Mouse (Mus musculus) limb, embryonic 13.5 days (tissue): Measurements from ENCODE around the gene Psme2. TPM values are rescaled to one million over a fixed set of nuclear protein-coding genes. Genes with fewer than 3 reads are reported as not detected.

Experiments used
- ATAC-seq: fragments of 200-750 bp; cut with Nextera tagmentation; 2 replicates; pipeline ENCODE4 v1.8.0; 2017; ENCODE audit warnings: low read depth, moderate number of reproducible peaks, moderate TSS enrichment; ENCODE audit not compliant: low FRiP score
- H3K27ac ChIP-seq: fragments of 300-500 bp; sonication (generic); 2 replicates; pipeline ENCODE4 v1.5.1; 2015; ENCODE audit warnings: inconsistent platforms, mild to moderate bottlenecking, moderate library complexity
- H3K27me3 ChIP-seq: fragments of 300-500 bp; sonication (generic); 2 replicates; pipeline ENCODE4 v1.6.1; 2015; ENCODE audit warnings: mild to moderate bottlenecking, inconsistent platforms
- H3K36me3 ChIP-seq: fragments of 300-500 bp; sonication (generic); 2 replicates; pipeline ENCODE4 v1.6.1; 2015; ENCODE audit warnings: inconsistent platforms, mild to moderate bottlenecking, moderate library complexity
- H3K4me1 ChIP-seq: fragments of 300-500 bp; sonication (generic); 2 replicates; pipeline ENCODE4 v1.6.1; 2015; ENCODE audit warnings: inconsistent platforms
- H3K4me2 ChIP-seq: fragments of 300-500 bp; sonication (generic); replicated peaks from 2 replicates; pipeline ENCODE4 v1.6.1; 2015; ENCODE audit warnings: inconsistent platforms, mild to moderate bottlenecking, moderate library complexity
- H3K4me3 ChIP-seq: fragments of 300-500 bp; sonication (generic); 2 replicates; pipeline ENCODE4 v1.5.1; 2015; ENCODE audit warnings: moderate library complexity, mild to moderate bottlenecking, inconsistent platforms
- H3K9ac ChIP-seq: fragments of 300-500 bp; sonication (generic); 2 replicates; pipeline ENCODE4 v1.6.1; 2015; ENCODE audit warnings: mild to moderate bottlenecking, inconsistent platforms
- H3K9me3 ChIP-seq: fragments of 300-500 bp; sonication (generic); 2 replicates; pipeline ENCODE4 v1.6.1; 2016; ENCODE audit warnings: inconsistent platforms
- WGBS: fragments of 180-500 bp; shearing (Covaris S2); methylation state at CpG from one replicate; pipeline ENCODE4 v1.1.7; 2015; 5-methylcytosine and 5-hydroxymethylcytosine counted together
- polyA plus RNA-seq: library from polyadenylated mRNA; unstranded; fragments of >200 nt; fragmentation: Nextera tagmentation; extraction: Ambion mirVana; gene quantifications from 2 replicates; pipeline ENCODE4 v1.2.1, GENCODE M21; 2015

Psme2 gene
- polyA plus RNA-seq, result 251 and 280 TPM in 2 replicates

DNA sequence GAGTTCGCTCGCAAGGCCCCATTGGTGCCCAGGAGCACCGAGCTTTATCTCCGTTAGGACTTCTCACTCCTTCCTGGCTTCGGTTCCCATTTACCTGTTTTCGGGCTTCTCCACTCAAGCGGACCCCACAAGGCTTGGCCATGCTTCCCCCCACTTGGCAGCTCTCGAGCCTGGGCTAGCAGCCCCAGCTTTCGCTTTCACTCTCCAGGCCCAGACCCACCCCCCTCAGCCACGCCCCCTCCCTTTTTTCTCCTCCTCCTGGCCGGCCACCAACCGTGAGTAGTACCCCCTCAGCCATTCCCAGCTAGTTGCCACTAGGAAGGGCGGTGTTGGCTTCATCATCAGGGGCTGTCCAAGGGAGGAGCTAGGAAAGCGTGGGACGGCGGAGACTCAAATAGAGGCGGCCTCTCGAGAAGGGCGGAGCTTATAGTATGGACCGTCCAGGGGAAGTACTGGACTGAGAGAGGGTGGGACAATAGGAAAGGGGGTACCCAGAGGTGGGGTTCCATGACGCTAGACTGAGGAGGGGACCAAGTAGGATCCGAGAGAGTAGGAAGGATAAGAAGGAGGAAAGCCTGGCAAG is at the start of gene Psme2:
Gene Psme2 (minus strand): TSS at position 366 of the 583 bp plus-strand sequence.
- Histone ChIP-seq H3K27me3 (no peaks in the 10 kb centered on the region), H3K27ac (peak within 1 kb of the TSS; percentile 97), H3K9ac (peak within 1 kb of the TSS; percentile 89), H3K9me3 (no peaks in the 10 kb centered on the region), H3K4me3 (peak within 1 kb of the TSS; percentile 97), H3K36me3 (peaks cover 44% of the 10 kb centered on the region), H3K4me1 (peaks cover 29% of the 10 kb centered on the region), H3K4me2 (peak within 1 kb of the TSS; percentile 99)
- peak; percentile 97 for ATAC-seq
- WGBS, result under 1% methylated on average over 22 of the region's 22 CpGs

DNA sequence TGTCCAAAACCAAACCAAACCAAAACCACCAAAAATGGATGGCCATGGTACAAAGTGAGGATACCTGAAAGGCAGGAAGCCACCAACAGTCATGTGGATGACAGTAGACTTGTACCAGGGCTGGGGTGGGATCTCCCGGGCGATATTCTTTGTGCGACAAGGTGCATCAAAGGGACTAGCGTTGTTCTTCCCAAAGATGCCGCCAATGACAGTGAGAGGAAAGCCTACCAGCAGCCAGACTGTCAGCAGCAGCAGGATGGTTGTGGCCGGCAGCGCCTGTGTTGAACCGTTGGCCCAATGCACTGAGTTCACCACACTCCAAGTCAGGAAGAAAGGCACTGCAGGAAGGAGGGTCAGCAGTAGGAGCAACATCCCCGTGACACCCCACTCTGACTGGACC is 46.9 kb upstream of the Psme2 start, which contains the start of gene Gm49378:
Gene Gm49378 (minus strand): TSS at position 101 of the 400 bp plus-strand sequence.
- Histone ChIP-seq H3K4me3 (no peak within 1 kb of the TSS), H3K9ac (no peak within 1 kb of the TSS), H3K27ac (no peak within 1 kb of the TSS), H3K9me3 (no peaks in the 10 kb centered on the region), H3K27me3 (no peaks in the 10 kb centered on the region), H3K4me1 (peaks cover 33% of the 10 kb centered on the region), H3K36me3 (peaks cover 72% of the 10 kb centered on the region), H3K4me2 (no peak within 1 kb of the TSS)
- ATAC-seq, result no peak
- 93% methylated on average over 9 of the region's 9 CpGs for WGBS

DNA sequence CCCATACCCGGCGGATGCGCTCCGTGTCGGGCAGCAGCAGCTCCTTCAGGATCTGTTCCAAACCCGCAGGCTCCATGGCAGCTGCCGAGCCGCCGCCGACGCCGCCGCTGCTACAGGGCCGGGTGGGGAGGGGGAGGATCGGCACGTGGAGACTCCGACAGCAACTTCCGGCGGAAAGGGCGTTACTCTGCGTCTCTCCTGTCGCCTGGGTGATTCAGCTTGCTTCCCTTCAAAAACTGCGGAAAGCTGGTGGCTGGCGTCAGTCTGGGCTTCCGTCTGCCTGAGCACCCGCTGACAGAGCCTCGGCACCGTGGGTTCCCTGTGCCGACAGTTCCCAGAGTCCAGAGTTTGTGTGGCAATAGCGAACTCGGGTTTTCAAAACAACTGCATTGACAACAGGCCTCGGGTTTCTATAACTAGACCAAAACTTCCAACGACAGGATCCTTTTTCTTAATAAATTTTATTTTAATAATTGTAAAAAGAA is 44.7 kb upstream of the Psme2 start, which contains the start of gene Ipo4:
Gene Ipo4 (minus strand): TSS at position 435 of the 485 bp plus-strand sequence.
- H3K4me1 ChIP-seq, result peaks cover 17% of the 10 kb centered on the region
- peak within 1 kb of the TSS; percentile 92 for H3K4me2 ChIP-seq
- peaks cover 81% of the 10 kb centered on the region for H3K36me3 ChIP-seq
- ATAC-seq, result peak; percentile 91
- H3K27me3 ChIP-seq, result no peaks in the 10 kb centered on the region
- H3K4me3 ChIP-seq, result peak within 1 kb of the TSS; percentile 76
- peak within 1 kb of the TSS; percentile 77 for H3K27ac ChIP-seq
- WGBS, result 1% methylated on average over 33 of the region's 33 CpGs
- no peaks in the 10 kb centered on the region for H3K9me3 ChIP-seq
- peak within 1 kb of the TSS; percentile 84 for H3K9ac ChIP-seq

DNA sequence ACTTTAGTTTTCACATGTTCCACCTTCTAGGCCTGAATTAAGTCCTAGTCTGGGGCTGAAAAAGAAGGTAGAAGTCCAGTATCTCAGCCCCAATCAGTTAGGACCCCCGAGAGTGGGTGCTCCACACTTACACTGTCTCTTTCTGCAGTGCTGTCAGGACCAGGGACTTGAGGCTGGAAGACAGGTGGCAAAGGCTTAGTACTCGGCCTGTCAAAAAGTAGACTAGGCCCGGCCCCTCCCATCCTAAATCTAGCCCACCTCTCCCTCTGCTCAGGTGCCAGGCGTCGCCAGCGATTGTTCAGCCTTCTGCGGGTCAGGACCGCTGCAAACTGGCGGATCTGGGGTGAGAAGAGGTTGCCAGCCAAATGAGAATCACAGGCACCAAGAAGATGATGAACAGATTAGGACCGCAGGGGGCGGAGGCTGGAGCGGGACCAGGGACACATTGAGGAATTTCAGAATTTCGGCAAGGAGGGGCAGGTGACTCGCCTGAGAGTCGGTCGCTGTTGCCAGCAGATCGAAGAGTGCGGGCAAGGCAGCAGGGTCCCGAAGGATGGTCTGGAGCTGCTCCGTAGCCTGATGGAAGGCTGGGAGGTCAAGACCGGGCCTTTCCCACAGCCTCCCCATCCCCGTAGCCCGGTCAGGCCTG is 44.1 kb upstream of the Psme2 start:
- 2% methylated on average over 23 of the region's 23 CpGs for WGBS
- H3K4me1 ChIP-seq, result peaks cover 17% of the 10 kb centered on the region
- peak overlapping the region; percentile 92 for H3K4me2 ChIP-seq
- H3K4me3 ChIP-seq, result peak overlapping the region; percentile 76
- no peaks in the 10 kb centered on the region for H3K27me3 ChIP-seq
- H3K9me3 ChIP-seq, result no peaks in the 10 kb centered on the region
- H3K9ac ChIP-seq, result peak overlapping the region; percentile 84
- peaks cover 81% of the 10 kb centered on the region for H3K36me3 ChIP-seq
- peak; percentile 48 for ATAC-seq
- H3K27ac ChIP-seq, result peak overlapping the region; percentile 77

DNA sequence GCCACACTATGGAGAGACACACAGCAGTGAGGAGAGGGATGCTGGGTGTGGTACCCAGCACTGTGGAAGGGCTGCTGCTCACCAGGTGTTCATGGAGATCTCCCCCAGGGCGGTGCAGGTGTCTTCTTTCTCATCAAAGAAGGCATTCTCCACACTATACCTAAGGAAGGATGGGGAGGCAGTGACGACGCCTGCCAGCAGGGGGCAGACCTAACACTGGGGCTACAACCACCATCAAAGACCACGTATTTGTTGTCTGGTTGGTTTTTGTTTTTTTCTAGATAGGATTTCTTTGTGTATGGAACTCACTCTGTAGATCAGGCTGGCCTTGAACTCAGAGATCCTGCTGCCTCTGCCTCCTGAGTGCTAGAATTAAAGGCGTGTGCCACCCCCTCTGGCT is 38.4 kb upstream of the Psme2 start:
- H3K36me3 ChIP-seq, result peaks cover 99% of the 10 kb centered on the region
- H3K4me2 ChIP-seq, result no peak overlapping the region
- no peak overlapping the region for H3K27ac ChIP-seq
- WGBS, result 47% methylated on average over 5 of the region's 5 CpGs
- H3K9me3 ChIP-seq, result no peaks in the 10 kb centered on the region
- no peak for ATAC-seq
- no peaks in the 10 kb centered on the region for H3K27me3 ChIP-seq
- H3K4me1 ChIP-seq, result peaks cover 5% of the 10 kb centered on the region
- no peak overlapping the region for H3K9ac ChIP-seq
- no peak overlapping the region for H3K4me3 ChIP-seq

DNA sequence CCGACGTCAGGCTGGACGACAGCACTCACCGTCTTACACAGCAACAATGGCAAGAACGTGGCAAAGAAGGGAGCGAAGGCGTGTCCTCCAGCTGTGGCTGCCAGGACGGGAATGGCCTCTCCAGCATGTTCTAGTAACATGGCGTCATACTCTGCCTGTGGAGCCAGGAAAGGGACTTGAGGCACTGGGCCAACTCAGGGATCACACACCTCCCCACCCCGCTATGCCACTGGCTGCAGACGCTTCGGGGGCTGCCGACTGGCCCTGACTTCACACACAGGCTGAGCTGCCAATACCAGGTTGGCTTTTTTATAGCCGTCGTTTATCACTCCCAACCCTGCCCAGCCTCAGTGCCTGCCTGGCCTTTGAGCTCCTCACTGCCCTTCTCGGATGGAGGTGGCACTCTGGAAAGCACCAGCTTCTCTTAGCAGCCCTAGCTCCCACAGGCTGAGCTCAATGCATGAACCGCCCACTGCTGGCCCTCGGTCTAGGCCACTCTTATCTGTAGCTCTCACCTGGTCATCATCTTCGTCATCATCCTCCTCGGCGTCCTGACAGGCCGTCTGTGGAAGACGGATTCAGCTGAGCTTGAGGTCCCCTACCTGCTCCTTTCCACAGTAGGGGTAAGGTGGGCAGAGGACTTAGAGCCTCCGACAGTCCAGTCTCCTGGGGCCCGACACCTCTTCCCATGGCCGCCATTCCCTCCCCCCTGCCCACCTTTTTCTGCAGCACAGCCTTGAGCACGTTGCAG is 37.3 kb upstream of the Psme2 start:
- Histone ChIP-seq H3K4me3 (no peak overlapping the region), H3K4me2 (no peak overlapping the region), H3K36me3 (peaks cover 98% of the 10 kb centered on the region), H3K4me1 (no peaks in the 10 kb centered on the region), H3K9ac (no peak overlapping the region), H3K27me3 (no peaks in the 10 kb centered on the region), H3K9me3 (no peaks in the 10 kb centered on the region), H3K27ac (no peak overlapping the region)
- WGBS, result 74% methylated on average over 27 of the region's 27 CpGs
- ATAC-seq, result no peak

DNA sequence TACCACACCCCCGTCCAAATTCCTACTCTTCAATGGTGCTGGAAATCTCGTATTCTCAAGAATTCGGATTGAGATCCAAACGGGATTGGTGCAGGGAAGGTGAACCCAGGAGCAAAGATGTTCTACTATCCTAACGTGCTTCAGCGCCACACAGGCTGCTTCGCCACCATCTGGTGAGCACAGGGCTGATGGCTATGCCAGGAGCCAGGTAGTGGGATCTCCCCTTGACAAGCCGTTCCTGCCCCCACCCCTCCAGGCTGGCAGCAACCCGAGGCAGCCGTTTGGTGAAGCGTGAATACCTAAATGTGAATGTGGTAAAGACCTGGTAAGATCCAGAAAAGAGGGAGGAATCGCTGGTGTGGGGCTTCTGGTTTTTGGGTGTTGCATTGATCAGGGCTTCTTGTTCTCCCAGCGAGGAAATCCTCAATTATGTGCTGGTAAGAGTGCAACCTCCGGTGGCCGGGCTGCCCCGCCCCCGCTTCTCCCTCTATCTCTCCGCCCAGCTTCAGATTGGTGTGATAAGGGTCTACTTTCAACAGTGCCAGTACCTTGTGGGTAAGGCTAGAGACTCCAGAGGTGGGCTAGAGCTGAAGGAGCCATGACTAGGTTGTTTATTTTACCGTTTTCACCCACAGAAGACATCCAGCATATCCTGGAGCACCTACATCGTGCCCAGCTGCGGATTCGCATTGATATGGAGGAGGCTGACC is 27.7 kb upstream of the Psme2 start:
- H3K9ac ChIP-seq, result peak overlapping the region; percentile 43
- H3K9me3 ChIP-seq, result no peaks in the 10 kb centered on the region
- ATAC-seq, result no peak
- peak overlapping the region; percentile 58 for H3K4me2 ChIP-seq
- H3K27ac ChIP-seq, result no peak overlapping the region
- H3K4me3 ChIP-seq, result peak overlapping the region; percentile 34
- peaks cover 7% of the 10 kb centered on the region for H3K36me3 ChIP-seq
- H3K27me3 ChIP-seq, result no peaks in the 10 kb centered on the region; the same call in 1 of the 2 replicates
- WGBS, result 49% methylated on average over 22 of the region's 22 CpGs
- H3K4me1 ChIP-seq, result peaks cover 6% of the 10 kb centered on the region; the same call in 1 of the 2 replicates

DNA sequence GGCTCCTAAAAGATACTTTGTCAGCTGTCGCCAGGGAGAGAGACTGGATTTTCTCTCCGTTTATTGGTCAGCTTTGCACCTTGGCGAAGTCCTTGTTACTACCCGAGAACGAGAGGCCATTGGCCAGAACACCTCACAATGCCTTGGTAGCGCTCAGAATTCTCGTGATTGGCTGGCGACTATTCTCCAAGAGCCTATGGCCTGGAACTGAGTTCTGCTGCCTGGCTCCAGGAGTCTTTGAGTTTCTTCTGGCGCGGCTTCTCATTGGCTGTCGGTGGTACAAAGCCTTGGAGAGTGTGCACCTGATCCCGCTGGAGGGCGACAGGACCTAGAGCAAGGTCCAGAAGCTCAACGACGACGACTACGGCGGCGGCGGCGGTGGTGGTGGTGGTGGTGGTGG is 26.9 kb upstream of the Psme2 start, which contains the start of gene Rec8:
Gene Rec8 (plus strand): TSS at position 216 of the 400 bp plus-strand sequence.
- peak within 1 kb of the TSS; percentile 58 for H3K4me2 ChIP-seq
- 0 out of 2 replicates have a peak, but pooled peaks cover 3% of the 10 kb centered on the region for H3K36me3 ChIP-seq
- peaks cover 6% of the 10 kb centered on the region; the same call in 1 of the 2 replicates for H3K4me1 ChIP-seq
- WGBS, result 16% methylated on average over 21 of the region's 21 CpGs
- peak; percentile 79 for ATAC-seq
- H3K4me3 ChIP-seq, result peak within 1 kb of the TSS; percentile 34
- no peaks in the 10 kb centered on the region for H3K9me3 ChIP-seq
- no peaks in the 10 kb centered on the region; the same call in 1 of the 2 replicates for H3K27me3 ChIP-seq
- no peak within 1 kb of the TSS for H3K27ac ChIP-seq
- H3K9ac ChIP-seq, result peak within 1 kb of the TSS; percentile 43

DNA sequence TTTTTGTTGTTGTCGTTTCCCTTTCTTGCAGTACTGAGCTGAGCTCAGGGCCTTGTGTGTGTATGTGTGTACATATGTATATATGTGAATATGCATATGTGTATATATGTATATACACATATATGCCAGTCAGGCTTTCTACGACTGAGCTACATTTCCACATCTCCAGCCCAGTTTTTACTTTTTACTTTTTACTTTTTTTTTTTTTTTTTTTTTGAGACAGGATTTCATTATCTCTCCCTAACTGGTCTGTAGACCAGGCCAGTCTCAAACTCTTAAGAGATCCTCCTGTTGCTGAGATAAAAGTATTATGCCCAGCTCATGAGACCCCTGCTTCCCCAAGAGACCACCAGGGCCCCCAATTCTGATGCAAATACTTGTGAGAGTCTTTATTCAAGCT is 25.9 kb upstream of the Psme2 start:
- ATAC-seq, result no peak
- 82% methylated on average over 2 of the region's 2 CpGs for WGBS
- no peak overlapping the region for H3K9ac ChIP-seq

DNA sequence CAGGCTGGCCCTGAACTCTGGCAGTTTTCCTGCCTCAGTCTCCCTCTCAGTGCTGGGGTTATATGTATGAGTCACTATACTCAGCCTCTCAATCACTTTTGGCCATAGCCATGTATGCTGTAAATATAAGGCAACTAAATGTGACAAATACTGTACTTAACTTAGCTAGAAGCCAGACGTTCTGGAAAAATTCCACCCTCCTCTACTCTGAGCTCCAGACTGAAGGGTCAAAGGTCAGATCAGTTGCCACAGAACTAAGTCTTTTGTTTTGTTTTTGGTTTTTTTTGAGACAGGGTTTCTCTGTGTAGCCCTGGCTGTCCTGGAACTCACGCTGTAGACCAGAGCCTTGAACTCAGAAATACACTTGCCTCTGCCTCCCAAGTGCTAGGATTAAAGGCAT is 25.0 kb upstream of the Psme2 start:
- Histone ChIP-seq H3K4me3 (no peak overlapping the region), H3K27ac (no peak overlapping the region), H3K9ac (no peak overlapping the region), H3K36me3 (no peaks in the 10 kb centered on the region), H3K4me1 (peaks cover 6% of the 10 kb centered on the region; the same call in 1 of the 2 replicates), H3K9me3 (no peaks in the 10 kb centered on the region), H3K27me3 (no peaks in the 10 kb centered on the region; the same call in 1 of the 2 replicates), H3K4me2 (no peak overlapping the region)
- ATAC-seq, result no peak
- WGBS, result 49% methylated on average over 2 of the region's 2 CpGs

More for the DNA sequence above, 25.9 kb upstream of the Psme2 start:
- Histone ChIP-seq H3K9me3 (no peaks in the 10 kb centered on the region), H3K27me3 (no peaks in the 10 kb centered on the region; the same call in 1 of the 2 replicates), H3K27ac (no peak overlapping the region), H3K4me3 (no peak overlapping the region), H3K4me1 (peaks cover 6% of the 10 kb centered on the region; the same call in 1 of the 2 replicates), H3K36me3 (no peaks in the 10 kb centered on the region), H3K4me2 (no peak overlapping the region)

DNA sequence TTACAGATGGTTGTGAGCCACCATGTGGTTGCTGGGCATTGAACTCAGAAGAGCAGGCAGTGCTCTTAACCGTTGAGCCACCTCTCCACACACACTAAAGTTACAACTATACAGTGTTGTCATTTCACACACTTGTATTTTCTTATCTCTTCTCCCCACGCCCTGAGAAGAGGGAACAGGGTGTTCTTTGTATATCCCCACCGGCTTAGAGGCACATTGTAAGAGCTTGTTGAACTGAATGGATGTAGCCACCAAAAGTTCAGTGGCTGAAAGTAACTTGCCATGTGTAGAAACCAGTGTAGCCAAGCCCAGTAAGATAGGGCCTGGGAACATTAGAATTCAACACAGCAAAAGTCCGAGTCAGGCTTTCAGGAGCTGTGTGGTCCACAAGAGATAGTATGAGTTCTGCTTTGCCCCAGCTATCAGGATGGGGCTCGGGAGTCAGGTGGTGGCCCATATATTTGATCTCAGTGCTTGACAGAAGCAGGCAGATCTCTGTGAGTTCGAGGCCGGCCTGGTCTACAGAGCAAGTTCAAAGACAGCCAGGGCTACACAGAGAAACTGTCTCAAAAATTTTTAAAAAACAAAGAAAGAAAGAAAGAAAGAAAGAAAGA is 23.8 kb upstream of the Psme2 start:
- Histone ChIP-seq H3K36me3 (peaks cover 5% of the 10 kb centered on the region; the same call in 1 of the 2 replicates), H3K9ac (no peak overlapping the region), H3K9me3 (no peaks in the 10 kb centered on the region), H3K27ac (no peak overlapping the region), H3K4me3 (no peak overlapping the region), H3K4me2 (no peak overlapping the region), H3K4me1 (peaks cover 6% of the 10 kb centered on the region; the same call in 1 of the 2 replicates), H3K27me3 (no peaks in the 10 kb centered on the region; the same call in 1 of the 2 replicates)
- no peak for ATAC-seq
- WGBS, result 83% methylated on average over 7 of the region's 7 CpGs
